Mouse (Mus musculus) cerebellum, adult 2 months (tissue): ENCODE measurements at regions not wholly inside any gene's neighbourhood (a gene's known extent, or its start where the extent isn't known, plus 50 kb on each side); places are given as distances from the start of the nearest gene placed in this dataset.

ENCODE experiments used
- CTCF ChIP-seq: fragments of 200-500 bp; IDR thresholded peaks from 2 replicates; pipeline ENCODE4 v1.5.1; 2011; ENCODE audit warnings: low read depth, mild to moderate bottlenecking, control low read depth, low read length, moderate library complexity, borderline replicate concordance; ENCODE audit not compliant: insufficient read depth
- POLR2A ChIP-seq: fragments of 200-500 bp; IDR thresholded peaks from 2 replicates; pipeline ENCODE4 v1.6.1; 2011; ENCODE audit warnings: low read length, control low read depth, borderline replicate concordance; ENCODE audit not compliant: insufficient read depth

DNA sequence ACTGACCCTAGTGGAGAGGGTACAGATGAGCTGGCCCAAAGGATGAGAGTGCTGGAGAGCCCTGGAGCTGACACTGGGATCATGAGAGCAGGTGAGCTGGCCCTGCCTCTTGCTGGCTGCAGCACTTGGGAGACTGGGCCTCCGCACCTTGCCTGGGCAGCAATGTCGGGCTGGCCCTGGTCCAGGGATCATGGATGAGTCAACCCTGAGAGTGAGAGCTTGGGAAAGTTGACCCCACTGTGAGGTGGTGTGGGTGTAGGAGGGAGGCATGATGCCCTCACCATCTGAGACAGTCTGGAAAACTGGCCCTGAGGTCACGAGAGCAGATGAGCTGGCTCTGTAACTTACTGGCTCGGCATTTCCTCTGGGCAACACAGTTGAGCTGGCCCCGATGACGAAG, 140.1 kb upstream of the Cadm1 start:
- TF ChIP-seq CTCF (no peak), POLR2A (no peak)
